Mouse (Mus musculus): Measurements from ENCODE around the gene Zranb3.

GRCm38 (mm10) chr1:128120913-128121627 is 18.2 kb upstream of the Zranb3 start:
- TF ChIP-seq CTCF (IDR thresholded peaks at IDR 0.05; ENCODE audit: low read depth) (no peak), EP300 (optimal IDR thresholded peaks at IDR 0.05) (no peak)
